Mouse (Mus musculus): ENCODE results near the gene Sema4d.

The Sema4d gene

DNA sequence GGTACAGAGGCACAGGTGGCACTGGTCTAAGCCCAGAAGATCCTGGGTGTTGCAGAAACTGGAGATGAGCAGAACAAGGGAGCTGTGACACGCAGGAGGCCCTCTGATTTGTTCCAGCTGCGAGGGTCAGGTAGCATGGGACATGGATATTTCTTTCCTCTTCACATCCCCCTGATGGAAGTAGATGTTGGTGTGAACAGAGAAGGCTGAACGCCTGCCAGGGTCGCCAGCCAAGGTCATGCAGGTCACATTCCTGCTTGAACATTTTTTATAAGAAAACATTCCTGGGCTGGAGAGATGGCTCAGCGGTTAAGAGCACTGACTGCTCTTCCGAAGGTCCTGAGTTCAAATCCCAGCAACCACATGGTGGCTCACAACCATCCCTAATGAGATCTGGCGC is 66.2 kb downstream of the Sema4d start:
- DNase-seq (ENCODE audit: low spot score), result peak; percentile 66

DNA sequence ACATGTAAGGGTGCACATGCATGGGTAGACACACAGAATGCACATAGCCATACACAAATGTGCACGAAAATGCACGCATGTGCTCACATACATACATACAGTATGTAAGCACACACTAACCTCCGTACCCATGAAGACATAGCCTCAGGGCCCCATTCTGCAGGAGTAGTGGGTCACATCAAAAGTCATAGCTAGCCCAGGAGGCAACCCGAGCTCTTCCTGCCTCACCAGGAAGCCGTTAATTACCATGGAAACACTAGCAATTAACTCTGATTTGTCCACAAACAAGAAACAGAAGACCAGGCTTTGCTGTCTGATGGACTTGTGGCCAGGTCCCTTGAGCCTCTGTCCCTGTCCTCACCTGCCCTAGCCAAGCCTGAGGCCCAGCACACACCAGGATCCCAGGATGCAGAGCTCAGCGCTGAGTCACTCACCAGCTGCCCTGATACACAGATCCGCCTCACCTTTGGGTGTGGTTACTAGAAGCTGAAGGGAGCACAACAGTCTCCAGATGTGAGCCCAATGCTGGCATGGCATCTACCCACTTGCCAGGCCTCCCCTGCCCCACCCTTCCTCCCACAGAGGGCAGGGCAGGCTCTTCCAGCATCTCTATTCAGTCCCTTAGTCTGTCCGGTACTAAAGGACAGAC is 67.5 kb downstream of the Sema4d start:
- peak; percentile 54 for DNase-seq (ENCODE audit: low spot score)

DNA sequence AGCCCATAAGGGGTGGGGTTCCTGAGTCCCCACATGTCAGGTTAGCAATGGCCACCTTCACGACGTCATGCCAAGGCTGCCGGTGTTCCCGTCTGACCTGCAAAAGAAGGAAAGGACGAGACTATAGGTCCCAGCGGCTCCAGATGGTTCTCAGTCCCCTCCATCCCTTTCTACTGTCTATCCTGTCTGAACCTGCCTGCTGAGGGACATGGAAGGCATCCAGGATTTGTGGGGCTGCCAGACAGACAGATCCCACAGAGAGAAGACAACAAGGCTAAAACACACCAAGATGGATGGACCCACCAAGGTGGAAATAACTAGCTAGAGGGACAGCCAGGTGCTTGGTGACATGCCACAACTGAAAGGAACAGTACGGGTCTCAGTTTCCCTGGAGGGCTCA is 68.1 kb downstream of the Sema4d start:
- no peak for DNase-seq (ENCODE audit: low spot score)

DNA sequence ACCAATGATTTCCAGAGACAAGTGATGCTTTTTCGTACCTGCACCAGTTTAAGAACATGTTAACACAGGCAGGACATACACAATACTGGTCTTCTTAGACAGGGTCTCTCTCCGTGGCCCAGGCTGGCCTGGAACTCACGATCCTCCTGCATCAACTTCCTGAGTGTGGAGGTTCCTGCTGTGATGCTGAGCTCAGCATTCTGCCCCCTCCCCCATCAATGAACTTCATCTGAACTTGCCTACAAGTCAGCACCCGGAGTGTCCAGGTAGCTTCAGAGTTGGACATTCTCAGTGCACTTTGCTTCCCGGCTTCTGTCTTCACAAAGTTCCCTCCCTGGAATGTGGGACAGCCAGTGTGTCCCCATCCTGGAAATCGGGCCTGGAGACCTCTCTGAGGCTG is 69.0 kb downstream of the Sema4d start:
- DNase-seq (ENCODE audit: low spot score), result no peak

DNA sequence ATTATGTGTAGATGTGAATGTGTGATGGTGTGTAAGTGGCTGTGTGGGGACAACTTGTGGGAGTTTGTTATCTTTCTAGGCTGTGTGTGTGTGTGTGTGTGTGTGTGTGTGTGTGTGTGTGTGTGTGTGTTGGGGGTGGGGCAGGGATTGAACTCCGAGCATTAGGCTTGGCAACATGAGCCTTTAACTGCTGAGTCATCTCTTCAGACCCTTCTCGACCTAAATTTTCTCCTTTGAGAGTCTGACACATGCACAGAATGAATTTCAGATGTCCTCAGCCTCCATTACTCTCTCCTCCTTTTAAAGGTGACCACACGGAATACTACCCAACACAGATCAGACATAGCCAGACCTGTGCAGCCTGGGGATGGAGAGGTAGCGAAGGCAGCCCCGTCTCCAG is 70.4 kb downstream of the Sema4d start:
- DNase-seq (ENCODE audit: low spot score), result no peak

DNA sequence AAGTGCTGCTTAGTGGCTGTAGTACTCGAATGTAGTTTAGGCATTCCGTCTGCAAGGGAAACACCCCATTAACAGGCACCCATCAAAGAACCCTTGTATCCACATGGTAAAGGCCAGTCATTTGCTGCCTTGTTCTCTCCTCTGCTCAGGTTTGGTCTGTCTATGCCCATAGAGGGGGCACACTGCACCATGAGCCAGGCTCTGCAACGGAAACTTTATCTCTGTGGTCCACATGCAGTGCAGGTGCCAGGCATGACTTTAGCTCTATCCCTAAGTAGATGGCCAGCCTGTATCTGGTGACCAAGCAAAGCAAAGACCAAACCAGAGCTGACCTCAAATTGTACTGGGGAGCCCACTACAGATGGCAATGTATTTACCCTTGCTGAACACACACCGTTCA is 73.0 kb downstream of the Sema4d start:
- no peak for DNase-seq (ENCODE audit: low spot score)

DNA sequence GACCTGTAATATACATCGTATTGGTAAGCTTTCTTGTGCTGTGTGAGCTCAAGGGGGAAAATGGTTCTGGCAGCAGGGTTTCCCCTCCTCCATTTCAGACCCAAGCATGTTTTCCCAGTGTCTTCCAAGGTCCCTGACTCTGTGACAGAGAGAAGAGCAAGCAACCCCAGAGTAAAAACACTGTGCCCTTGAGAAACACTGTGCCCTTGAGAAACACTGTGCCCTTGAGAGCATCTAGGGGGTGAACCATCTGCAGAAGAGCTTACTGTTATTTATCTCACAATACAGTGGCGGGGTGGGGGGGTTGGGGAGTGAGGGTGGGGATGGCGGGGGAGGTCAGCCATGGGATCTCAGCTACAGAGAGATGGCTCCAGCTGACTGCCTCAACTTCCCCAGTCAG is 74.3 kb downstream of the Sema4d start:
- no peak for DNase-seq (ENCODE audit: low spot score)

DNA sequence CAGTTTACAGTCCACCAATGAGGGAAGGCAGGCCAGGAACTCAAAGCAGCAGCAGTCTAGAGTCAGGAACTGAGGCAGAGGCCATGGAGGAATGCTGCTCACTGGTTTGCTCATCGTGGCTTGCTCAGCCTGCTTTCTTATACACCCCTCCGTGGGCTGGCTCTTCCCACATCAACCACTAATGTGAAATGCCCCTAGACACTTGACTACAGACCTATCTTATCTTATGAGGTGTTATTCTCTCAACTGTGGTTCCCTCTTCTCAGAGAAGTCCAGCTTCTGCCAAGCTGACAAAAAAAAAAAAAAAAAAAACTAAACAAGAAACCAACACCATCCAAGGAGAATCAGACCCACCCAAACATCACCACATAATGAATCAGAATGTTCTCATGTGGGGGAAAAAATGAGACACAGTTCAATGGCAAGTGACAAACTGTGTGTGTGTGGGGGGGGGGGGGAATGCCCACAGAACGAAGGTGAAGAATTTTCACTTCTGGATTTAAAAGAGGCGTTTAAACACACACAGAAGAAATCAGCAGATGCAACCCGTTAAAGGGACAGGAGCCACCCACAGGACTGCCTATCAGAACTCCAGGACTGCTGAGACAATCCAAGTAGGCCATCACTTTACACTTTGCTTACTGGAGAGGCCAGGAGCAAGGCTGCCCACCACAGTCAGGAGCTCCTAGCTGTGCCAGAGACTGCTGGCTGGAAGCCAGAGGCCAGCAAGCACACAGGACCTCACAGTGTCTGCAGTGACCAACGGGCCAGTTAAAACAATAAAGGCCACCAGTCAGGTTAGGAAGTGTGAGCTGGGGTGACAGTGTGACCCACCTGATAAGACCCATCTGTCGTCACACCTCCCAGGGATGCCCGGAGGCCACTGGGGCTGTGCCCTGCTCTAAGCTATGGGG is 76.9 kb downstream of the Sema4d start:
- DNase-seq (ENCODE audit: low spot score), result no peak

DNA sequence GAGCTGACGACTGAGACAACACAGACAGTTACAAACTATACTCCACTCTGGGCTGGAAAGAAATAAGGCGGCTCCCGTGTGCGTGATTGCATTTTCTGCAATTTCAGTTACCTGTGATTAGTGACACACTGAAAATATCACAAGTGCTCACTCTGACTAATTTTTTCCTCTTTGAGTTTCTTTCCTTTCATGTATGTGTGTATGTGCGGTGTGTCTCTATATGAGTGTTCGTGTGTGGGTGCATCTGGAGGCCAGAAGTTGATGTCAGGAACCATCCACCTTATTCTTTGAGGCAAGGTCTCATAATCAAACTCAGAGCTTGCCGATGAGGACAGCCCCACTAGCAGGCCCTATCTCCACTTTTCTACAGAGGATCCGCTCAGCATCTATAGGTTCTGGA is 81.5 kb downstream of the Sema4d start:
- DNase-seq (ENCODE audit: low spot score), result no peak

DNA sequence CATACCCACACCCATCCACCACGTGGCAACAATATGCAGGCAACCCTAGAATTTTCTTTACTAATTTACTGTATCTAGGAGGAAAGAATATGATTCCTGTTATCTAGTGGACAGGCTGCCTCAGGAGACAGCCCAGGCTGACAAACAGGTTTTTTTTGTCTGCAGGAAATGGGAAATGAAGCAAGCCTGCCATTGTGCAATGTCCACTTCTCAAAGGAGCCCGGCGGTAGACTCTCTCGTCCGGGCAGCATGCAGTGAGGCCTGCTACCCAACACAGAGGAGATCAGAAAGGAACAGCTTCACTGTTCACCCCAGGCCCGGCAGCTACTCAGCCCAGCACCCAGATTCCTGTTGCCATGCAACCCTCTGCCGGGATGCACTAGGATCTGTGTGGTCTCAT is 82.8 kb downstream of the Sema4d start:
- DNase-seq (ENCODE audit: low spot score), result no peak

DNA sequence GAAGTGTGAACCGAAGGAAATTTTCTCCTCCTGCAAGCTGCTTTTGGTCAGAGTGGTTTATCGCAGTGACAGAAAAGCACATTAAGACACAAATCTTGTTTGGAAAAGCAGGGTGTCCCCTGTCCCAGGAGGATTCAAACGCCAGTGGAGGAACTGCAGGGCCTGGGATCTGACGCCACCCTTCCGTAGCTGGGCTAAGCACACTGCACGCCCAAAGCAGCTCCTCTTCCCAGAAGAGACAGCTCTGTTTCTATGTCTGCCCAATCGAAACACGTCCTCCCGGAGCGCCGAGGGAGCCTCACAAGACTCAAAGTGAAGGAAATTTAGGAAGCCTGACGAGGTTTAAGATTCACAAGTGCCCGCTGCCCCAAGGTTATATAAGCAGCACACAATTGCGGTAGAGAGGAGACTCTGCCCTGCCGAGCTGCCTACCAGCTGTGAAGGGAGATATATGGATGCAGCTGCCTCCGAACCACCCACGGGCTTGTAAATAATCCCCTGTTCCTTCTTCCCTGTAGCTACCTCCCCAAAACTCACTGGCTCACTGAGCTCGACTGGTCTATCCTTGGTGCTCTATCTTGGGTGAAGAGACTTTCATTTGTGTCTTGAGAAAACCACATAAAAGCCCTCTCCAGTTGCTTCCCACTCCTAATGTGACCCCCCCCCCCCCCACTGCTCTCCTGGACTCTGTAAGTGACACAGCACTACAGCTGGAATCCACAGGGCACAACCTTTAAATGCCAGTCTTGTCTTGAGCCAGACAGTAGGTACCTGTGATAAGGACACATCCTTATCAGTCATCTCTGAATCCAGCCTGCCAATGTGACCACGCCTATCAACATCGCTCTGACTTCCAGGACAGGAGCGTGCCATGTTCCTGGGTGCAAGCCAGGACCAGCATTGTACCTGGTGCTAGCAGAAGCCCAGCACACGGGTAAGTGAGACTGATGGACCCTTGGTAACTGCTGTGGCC is 87.4 kb downstream of the Sema4d start:
- DNase-seq (ENCODE audit: low spot score), result no peak

DNA sequence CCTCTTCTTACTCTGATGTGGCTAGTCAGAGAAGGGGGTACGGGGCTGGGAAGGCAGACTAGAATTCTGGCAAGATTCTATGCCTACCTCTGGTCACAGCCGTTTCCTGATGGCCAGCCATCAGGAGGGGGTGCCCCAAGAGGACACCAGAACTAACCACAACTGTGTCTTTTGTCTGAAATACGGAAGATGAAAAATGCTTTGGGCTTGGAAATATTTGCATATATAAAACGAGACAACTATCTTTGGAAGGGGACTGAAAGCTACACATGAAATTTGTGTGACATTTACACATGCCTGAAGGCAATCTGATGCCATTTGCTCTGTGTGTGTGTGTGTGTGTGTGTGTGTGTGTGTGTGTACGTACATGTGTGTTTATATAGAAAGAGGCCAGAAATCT is 89.7 kb downstream of the Sema4d start:
- DNase-seq (ENCODE audit: low spot score), result no peak

DNA sequence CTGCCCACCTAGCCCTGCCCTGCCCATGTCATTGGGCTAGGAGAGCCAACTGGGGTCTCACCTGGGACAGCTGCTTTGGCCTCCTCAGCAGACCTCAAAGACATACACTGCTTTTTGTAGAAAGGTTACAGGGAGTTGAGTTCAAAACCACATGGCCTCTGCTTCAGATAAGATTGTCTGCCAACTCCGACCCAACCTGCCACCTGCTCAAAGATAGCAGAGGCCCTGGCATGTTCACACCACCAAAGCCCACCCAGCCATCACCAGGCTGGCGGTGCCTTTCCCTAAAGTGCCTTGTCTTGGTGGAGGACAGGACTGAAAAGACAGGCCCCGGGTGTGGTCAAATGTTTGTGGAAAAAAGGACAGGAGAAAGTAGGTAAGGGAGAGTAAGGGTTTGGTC is 95.2 kb downstream of the Sema4d start:
- DNase-seq (ENCODE audit: low spot score), result no peak

DNA sequence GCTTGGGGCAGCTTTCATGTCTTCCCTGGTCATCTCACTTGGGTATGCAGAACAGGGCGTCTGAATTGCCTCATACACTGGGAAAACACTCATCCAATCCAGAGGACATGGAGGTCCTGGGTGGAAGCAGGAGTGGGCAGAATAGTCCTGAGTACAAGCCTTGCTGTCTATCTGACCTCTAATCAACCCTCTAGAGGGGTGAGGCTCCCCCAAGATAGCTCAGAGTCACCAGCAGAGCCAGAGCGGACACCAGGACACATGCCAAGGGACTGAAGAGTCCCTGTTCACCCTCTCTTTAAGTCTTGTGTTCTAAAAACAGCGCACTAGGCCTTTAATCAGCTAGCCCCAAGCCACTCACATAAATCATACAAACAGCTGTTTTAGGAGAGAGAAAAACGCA is 95.7 kb downstream of the Sema4d start:
- no peak for DNase-seq (ENCODE audit: low spot score)

DNA sequence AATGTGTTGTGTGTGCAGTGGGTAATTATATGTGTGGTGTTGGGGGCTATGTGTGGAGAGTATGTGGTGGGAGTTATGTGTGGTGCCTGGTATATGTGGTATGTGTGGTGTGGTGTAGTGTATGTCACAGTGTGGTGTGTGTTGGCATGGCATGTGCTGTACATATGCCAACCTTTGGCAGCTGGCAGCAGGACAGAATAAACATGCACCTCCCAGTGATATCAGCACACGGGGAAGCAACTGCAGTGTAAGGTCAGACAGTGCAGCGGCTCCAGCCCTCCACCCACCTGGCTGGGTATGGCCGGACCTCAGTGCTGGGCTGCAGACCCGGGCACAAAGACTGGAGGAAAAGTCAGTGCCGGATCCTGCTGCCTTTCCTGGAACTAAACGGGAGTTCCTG is 96.1 kb downstream of the Sema4d start:
- no peak for DNase-seq (ENCODE audit: low spot score)

DNA sequence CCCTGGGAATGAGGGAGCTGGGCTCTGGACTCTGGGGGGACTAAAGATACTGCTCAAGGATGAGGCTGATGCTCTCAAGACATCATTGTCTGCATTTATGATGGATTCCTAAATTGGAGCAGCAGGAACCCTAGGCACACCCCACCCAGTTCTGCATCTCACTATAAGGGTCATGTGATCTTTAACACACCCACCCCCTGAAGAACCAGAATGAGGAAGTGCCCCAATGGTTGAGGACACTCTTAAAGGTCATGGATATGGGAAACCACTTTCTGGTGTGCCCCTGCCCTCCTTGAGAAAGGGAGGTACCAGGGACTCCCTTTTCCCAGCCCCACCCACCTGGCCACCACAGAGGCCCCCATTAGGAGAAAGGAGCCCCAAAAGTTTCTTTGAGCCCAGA is 97.1 kb downstream of the Sema4d start:
- DNase-seq (ENCODE audit: low spot score), result no peak

DNA sequence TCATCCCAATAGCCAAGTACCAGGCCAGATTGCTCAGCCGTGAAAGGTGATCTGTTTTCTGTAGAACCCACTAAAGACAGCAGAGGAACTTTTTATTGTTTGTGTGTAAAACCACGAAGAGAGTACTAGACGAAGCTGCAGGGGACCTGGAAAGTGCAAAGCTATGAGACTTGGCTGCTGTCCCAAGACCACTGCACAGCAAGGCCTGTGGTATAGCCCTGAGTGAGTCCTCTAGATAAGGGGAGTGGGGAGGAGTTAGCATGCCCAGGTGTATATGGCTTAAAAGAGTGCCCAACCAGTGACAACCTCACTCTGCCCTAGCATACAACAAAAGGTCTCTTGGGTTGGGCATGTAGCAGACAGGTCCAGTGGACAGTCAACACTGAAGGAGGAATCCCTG is 104.9 kb downstream of the Sema4d start:
- no peak for DNase-seq (ENCODE audit: low spot score)

DNA sequence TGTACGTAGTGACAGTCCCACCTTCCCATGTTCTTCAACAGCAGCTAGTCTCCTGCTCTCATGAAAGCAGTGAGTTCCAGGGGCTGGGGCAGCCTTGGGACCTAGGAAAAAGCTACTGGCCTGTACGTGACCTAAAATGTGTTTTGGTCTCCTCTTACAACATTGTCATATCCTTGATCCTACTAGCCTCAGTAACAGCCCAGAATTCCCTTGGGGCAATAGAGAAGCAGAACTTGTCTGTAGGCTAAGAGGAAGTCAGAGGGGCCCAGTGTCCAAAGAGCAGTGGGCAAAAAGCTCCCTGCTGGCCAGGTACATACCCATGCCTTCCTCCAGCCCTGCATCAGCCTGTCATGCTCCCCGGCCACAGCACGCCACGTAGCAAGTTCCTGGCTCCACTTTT is 106.6 kb downstream of the Sema4d start:
- DNase-seq (ENCODE audit: low spot score), result no peak

DNA sequence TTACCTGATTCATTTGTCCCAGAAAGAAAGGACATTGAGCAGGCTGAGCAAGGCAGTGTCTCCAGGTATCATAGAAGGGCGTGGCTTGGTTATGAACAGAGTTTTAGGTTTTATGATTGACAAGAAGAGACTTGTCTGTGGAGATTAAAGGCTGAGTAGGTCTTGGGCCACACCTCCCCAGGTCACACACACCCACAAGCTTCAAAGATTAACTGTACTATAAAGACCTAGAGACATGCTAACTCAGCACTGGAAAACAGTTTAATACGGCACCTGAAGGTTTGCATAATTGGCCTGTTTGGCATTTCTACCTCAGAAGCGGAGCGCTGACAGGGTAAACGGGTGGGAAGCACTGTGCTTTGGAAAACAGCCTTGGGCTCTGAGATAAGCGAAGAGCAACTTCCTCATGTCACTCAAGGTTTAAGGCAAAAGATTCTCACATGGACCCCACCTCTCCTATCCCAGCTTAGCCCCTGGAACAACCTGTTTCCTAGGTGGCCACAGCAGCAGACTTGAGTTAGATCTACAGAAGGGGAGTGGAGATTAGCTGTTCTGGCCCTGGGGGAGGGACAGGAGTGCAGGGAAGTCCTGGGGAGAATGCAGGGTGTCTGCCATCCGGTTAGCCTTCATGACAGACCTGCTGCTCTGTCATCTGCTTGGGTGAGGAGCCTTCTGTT is 108.1 kb downstream of the Sema4d start:
- DNase-seq (ENCODE audit: low spot score), result no peak

DNA sequence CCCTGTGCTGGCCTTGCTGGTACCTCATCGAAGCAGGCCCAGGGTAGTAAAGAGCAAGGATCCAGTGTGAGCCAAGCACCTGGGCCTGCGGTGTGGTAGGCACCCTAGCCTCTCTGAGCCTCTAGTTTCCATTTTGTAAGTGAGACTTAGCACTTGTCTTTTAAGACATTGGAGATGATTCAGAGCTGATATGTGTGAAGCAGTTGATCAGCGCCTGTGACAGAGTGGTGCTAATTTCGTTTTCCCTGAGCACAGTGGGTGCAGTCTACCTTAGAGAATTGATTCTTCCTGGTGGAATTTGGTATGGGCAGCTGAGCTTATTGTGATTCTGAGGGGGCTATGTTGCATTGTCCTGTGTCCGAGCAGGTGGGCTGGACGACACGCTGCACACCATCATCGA is 111.9 kb downstream of the Sema4d start:
- DNase-seq (ENCODE audit: low spot score), result no peak

DNA sequence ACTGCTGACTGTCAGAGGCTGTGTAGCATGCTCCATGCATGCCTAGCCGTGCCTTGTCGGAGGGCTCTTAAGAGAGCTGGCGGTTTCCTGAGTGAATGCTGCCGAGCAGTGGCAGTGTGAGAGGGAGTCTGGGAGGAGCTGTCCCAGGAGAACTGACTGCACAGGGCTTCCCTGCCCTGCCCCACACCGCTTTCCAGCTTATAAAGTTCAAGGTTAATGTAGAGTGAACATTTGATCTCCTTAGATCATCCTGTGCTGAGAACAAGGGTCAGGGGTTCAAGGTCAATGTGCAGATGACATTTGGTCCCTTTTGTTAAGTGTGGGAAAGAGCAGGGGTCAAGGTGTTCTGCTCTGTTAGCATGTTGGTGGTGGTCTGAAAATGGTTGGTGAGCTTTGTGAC is 112.5 kb downstream of the Sema4d start:
- no peak for DNase-seq (ENCODE audit: low spot score)

DNA sequence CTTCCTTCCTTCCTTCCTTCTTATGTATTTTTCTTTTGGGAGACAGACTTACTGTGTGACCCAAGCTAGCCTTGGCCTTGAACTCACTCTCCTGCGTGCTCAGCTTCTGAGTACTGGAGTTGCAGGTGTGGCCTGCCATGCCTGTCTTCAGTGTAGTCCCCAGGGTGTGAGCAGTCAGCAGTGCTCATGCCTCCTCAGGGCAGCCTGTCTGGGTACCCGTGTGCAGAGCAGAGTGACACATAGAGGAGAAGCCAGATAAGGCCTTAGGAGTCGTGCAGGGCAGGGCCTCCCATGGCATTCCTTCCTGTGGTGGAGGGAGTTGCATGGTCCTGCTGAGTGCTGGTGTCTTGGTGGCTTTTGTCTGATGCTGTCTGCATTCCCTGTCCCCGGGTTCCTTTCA is 114.2 kb downstream of the Sema4d start:
- DNase-seq (ENCODE audit: low spot score), result no peak

Measured in embryo, embryonic 10 days (tissue).